Mouse (Mus musculus) cerebellum, adult 2 months (tissue): ENCODE measurements around the gene Ip6k3. TPM values are rescaled to one million over a fixed set of nuclear protein-coding genes. Genes with fewer than 3 reads are reported as not detected.

ENCODE experiments used
- DNase-seq, 2 experiments: peaks; one replicate each; pipeline ENCODE4 v3.0.0; 2021
- H3K27ac ChIP-seq: fragments of 200-500 bp; 2 replicates; pipeline ENCODE4 v1.5.1; 2012; ENCODE audit warnings: low read length, control low read depth, inconsistent platforms; ENCODE audit not compliant: insufficient read depth
- H3K27me3 ChIP-seq: fragments of 200-500 bp; 2 replicates; pipeline ENCODE4 v1.6.1; 2012; ENCODE audit warnings: inconsistent platforms, mild to moderate bottlenecking, low read length, moderate library complexity; ENCODE audit not compliant: control insufficient read depth, insufficient read depth
- H3K4me1 ChIP-seq: fragments of 200-500 bp; 2 replicates; pipeline ENCODE4 v1.6.1; 2011; ENCODE audit warnings: low read length; ENCODE audit not compliant: control insufficient read depth, insufficient read depth
- H3K4me3 ChIP-seq: fragments of 200-500 bp; replicated peaks from 2 replicates; pipeline ENCODE3; 2011; ENCODE audit warnings: mild to moderate bottlenecking, low read depth, low read length, control low read depth; ENCODE audit not compliant: insufficient read depth
- CTCF ChIP-seq: fragments of 200-500 bp; IDR thresholded peaks from 2 replicates; pipeline ENCODE4 v1.5.1; 2011; ENCODE audit warnings: low read depth, mild to moderate bottlenecking, control low read depth, low read length, moderate library complexity, borderline replicate concordance; ENCODE audit not compliant: insufficient read depth
- POLR2A ChIP-seq: fragments of 200-500 bp; IDR thresholded peaks from 2 replicates; pipeline ENCODE4 v1.6.1; 2011; ENCODE audit warnings: low read length, control low read depth, borderline replicate concordance; ENCODE audit not compliant: insufficient read depth
- WGBS: fragments of 180-500 bp; shearing (Covaris S2); methylation state at CpG from one replicate; pipeline ENCODE4 v1.1.7; 2018; 5-methylcytosine and 5-hydroxymethylcytosine counted together
- polyA plus RNA-seq: library from polyadenylated mRNA; depleted of rRNA; stranded (reverse); fragments of >200 nt; gene quantifications from 2 replicates; pipeline ENCODE4 v1.2.3, GENCODE M21; 2012

Ip6k3 gene
- polyA plus RNA-seq, 1 experiment = 1.4 TPM

DNA sequence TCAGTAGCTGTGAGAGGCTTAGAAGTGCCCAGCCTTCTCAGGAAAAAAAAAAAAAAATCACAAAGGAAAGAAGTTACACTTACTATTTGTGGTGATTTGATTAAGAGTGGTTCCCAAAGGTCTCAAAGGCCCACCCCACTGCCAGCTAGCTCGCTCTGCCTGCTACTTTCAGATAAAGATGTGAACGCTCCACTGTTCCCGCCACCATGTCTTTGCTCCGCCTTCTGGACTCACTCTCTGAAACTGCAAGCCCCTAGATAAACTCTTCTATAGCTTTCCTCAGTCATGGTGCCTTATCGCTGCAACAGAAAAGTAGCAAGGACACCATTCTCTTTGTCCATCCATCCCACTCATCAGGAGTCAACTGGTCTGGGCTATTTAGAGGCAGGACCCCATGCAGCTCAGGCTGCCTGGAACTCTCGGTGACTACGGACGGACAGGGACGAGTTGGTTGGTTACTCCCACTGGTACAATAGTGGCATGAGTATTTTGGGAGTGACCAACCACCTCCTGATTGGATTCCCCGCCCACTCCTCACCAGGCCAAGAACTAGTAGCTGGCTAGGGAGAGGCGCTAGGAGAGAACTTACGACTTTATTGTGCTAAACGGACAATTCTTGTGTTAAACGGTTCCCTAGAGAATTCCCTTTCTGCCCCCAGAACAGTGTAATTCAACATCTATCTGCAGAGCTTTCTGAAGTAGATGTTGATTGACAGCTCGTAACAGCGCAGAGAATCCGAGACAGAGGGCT, 11.0 kb upstream of the Ip6k3 start:
- no peak for DNase-seq
- Histone ChIP-seq H3K4me1 (peaks cover 17% of the 10 kb centered on the region), H3K27ac (no peak overlapping the region), H3K4me3 (no peak overlapping the region), H3K27me3 (no peaks in the 10 kb centered on the region)
- 96% methylated on average over 17 of the region's 17 CpGs for WGBS
- TF ChIP-seq CTCF = no peak
- TF ChIP-seq POLR2A = no peak

DNA sequence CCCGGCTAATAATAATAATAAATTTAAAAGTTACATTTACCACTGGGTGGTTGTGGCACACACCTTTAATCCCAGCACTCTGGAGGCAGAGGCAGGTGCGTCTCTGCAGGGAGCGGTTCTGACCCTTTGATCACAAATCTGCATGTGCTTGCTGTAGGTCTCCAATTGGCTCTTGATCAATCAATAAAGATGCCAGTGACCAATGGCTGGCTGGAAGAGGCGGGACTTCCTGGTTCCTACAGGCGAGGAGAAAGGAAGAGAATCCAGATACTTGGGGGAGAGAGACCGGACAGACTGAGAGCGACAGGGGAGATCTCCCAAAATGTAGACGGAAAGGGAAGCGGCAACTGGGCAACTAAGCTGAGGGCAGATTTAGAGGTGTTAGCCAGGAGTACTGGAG, 10.4 kb upstream of the Ip6k3 start:
- no peaks in the 10 kb centered on the region for H3K27me3 ChIP-seq
- H3K27ac ChIP-seq = no peak overlapping the region
- TF ChIP-seq POLR2A = no peak
- no peak for TF ChIP-seq CTCF
- H3K4me1 ChIP-seq = peaks cover 15% of the 10 kb centered on the region
- WGBS = 92% methylated on average over 9 of the region's 9 CpGs
- DNase-seq = no peak
- H3K4me3 ChIP-seq = no peak overlapping the region

DNA sequence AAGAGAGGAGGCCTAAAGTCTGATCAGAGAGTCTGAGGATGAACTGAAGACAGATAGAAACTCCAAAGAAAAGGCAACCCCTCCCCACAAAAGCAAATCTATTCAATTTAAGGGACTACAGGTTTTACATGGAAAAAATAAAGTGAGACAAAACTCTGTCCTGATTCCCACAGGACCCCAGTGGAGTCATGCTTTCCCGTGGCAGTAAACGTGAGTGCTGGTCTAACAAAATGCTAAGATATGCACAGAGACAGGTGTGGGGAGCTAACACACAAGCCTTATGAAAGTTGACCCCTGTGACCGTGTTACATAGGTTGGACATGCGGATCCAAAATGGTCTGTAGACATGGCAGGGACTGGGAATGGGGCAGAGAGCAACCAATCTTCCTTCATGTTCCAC, 9.2 kb upstream of the Ip6k3 start:
- no peak overlapping the region for H3K4me3 ChIP-seq
- no peak overlapping the region for H3K27ac ChIP-seq
- WGBS = 98% methylated on average over 4 of the region's 4 CpGs
- no peaks in the 10 kb centered on the region for H3K27me3 ChIP-seq
- peaks cover 12% of the 10 kb centered on the region for H3K4me1 ChIP-seq
- TF ChIP-seq POLR2A (no peak), CTCF (no peak)
- no peak for DNase-seq

DNA sequence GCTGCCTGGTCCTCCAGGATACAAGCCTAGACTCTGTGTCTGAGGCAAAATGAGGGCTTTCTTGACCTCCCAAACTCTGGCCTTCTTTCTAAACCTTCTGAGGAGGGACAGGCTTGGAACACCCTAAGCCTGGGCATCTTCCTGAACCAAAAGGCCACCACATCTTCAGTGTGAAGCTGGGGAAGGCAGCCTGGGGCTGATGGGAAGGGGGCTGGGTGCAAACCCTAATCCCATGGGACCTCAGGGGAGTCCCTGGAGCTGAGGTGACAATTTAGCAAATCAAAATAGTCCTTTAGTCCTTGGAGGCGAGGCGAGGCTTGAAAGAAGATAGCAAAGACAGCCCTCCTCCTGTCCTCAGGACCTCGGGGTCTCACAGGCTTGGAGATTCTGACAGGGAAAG, 8.7 kb upstream of the Ip6k3 start:
- no peaks in the 10 kb centered on the region for H3K27me3 ChIP-seq
- H3K27ac ChIP-seq = no peak overlapping the region
- H3K4me3 ChIP-seq = no peak overlapping the region
- TF ChIP-seq POLR2A = no peak
- no peak for TF ChIP-seq CTCF
- H3K4me1 ChIP-seq = peaks cover 12% of the 10 kb centered on the region
- WGBS = 95% methylated on average over 3 of the region's 3 CpGs
- no peak for DNase-seq

DNA sequence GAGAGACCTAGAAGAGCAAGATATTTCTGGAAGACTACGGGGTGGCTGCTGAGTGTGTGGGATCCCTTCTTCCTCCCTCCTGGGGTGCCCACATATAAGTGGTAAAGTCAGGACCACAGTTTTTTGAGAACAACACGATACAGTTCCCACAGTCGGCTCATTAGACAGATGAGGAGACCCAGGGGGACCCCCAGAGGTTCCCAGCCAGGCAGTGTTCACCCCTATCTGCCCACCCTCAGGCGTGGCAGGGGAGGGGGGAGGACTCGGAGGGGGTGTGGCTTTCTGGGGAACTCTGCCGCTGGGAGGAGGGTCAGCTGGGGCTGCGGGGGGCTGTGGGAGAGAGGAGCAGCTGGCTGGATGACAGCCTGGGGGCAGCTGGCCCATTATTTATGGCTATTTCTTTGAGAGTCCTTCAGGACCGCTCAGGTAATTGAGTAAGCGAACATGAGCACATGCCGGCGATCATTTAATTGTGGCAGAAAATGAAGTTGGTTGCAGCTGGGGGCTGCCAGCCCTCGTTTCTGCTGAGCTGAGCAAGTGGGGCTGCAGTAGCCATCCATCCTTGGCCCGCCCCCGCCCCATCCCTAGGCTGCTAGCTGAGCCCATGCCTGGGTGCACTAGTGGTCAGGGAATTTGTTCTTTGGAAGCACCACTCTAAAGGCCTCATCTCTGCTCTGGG, 7.7 kb upstream of the Ip6k3 start:
- DNase-seq = no peak
- Histone ChIP-seq H3K27me3 (no peaks in the 10 kb centered on the region), H3K4me3 (no peak overlapping the region), H3K4me1 (peaks cover 22% of the 10 kb centered on the region), H3K27ac (no peak overlapping the region)
- TF ChIP-seq CTCF = no peak
- TF ChIP-seq POLR2A = no peak
- 57% methylated on average over 14 of the region's 14 CpGs for WGBS

DNA sequence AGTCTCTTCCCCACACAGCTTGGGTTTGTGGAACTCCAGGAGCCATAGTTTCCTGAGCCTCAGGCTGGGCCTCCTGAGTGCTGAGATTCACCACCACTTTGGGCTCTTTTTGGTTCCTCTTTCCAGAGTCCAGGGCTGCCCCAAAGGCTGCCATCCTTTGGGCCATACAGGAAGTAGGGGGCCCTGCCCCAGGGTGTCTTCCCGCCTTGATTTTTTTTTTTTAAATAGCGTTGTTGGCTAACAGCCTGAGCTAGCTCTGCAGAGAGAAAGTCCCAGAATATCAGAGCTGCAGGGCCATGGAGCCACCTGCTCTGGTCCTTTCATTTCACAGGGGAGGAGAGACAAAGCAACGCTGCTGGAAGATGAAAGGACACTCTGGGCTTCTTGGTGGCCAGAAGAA, 6.1 kb upstream of the Ip6k3 start:
- WGBS = 11% methylated on average over 3 of the region's 3 CpGs
- TF ChIP-seq POLR2A (no peak), CTCF (no peak)
- DNase-seq = no peak
- 0 out of 2 replicates have a peak overlapping the region, but pooled peaks have one; percentile 27 for H3K27ac ChIP-seq
- peaks cover 29% of the 10 kb centered on the region for H3K4me1 ChIP-seq
- no peak overlapping the region for H3K4me3 ChIP-seq
- H3K27me3 ChIP-seq = no peaks in the 10 kb centered on the region

DNA sequence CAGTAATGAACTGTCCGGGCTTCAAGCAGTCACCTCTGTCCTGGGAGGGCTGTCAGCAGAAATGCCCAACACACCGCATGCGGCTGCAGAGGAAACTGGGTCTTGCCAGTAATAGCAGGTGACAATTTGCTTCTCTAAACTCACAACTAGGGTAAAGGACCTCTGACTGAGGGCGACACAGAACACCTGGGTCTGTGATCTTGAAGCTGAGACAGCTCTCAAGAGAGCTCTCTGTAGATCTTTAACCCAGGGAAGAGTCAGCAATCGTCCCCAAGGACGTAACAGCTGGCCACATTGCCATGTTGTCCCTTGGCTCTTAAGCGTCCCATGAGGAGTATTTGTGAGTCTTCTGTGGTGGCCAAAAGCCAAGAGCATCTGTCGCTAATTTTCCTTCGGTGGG, 4.9 kb upstream of the Ip6k3 start:
- no peak for DNase-seq
- Histone ChIP-seq H3K27ac (no peak overlapping the region), H3K4me3 (no peak overlapping the region), H3K4me1 (peaks cover 30% of the 10 kb centered on the region), H3K27me3 (no peaks in the 10 kb centered on the region)
- 80% methylated on average over 9 of the region's 9 CpGs for WGBS
- no peak for TF ChIP-seq POLR2A
- TF ChIP-seq CTCF = no peak

DNA sequence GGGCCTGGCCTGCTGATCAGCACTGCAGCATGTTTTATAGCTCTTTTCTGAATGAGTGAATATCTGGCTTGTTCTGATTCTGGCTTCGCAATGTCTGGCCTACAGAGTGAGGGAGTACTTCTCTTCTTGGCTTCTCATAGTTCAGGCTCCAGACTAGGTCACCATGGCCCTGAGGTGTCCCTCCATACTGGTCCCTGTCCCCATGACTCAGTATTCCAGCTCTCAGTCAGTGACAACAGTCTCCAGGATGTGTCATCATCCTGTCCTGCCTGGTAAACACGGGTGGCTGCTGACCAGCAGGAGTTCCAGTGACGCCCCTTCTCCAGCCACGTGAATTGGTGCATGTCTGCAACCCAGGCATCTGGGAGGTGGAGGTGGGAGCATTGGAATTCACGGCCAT, 3.5 kb upstream of the Ip6k3 start:
- 77% methylated on average over 5 of the region's 5 CpGs for WGBS
- TF ChIP-seq CTCF = no peak
- no peak for TF ChIP-seq POLR2A
- H3K27ac ChIP-seq = no peak overlapping the region
- H3K4me3 ChIP-seq = no peak overlapping the region
- peaks cover 35% of the 10 kb centered on the region for H3K4me1 ChIP-seq
- DNase-seq = no peak
- H3K27me3 ChIP-seq = no peaks in the 10 kb centered on the region
